Mouse (Mus musculus): ENCODE measurements around the gene Ubap2l.

Gene Ubap2l

GRCm38 (mm10) chr3:89968509-89968908, 83.9 kb downstream of the Ubap2l start:
- in situ Hi-C loops (cut with MboI, MseI) = no loop called here

GRCm38 (mm10) chr3:89966946-89967345, 85.5 kb downstream of the Ubap2l start:
- in situ Hi-C loops (cut with MboI, MseI) = no loop called here

DNA sequence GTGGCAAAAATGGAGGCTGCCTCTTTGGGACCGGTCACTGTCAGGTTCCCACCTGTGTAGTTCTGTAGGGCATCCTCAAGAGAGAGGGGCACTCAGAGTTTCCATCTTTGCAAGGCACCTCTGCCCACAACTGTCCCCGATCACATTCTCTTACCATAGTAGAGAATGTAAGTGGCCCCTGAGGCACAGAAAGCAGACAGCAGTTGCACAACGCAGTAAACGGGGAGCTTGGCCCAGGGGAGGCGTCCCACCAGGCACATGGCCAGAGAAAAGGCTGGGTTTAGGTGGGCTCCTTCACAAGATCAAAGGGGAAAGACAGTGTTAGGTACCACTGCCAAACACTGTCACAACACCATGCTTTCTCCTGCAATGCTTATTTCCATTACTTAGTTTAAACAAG, 86.5 kb downstream of the Ubap2l start:
- in situ Hi-C loops (cut with MboI, MseI) = no loop called here

DNA sequence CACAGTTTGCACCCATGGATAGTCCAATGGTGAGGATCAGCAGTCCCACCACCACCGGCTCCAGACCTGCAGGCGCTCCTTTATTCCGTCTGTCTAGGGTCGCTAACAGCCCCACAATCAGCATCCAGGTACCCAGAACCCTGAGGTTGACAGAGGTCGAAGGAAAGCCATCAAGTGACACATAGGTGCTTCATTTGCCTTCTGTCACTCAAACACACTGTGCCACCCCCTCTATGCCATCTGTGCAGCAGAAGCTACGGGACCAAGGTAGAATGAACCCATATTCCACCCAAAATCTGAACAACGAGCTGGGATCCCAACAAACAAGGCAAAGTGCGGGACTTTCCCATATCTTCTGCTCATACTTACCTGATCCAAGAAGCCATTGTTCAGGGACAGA, 86.9 kb downstream of the Ubap2l start:
- in situ Hi-C loops (cut with MboI, MseI) = no loop called here

GRCm38 (mm10) chr3:89963926-89964739, 88.3 kb downstream of the Ubap2l start:
- in situ Hi-C loops (cut with MboI, MseI) = no loop called here

- in situ Hi-C loops (cut with MboI, MseI) = no loop called here
Measured at GRCm38 (mm10) chr3:89963221-89963763, 89.1 kb downstream of the Ubap2l start, which contains the start of gene Atp8b2. Gene Atp8b2, minus strand, starts transcription at chr3:89963508.

DNA sequence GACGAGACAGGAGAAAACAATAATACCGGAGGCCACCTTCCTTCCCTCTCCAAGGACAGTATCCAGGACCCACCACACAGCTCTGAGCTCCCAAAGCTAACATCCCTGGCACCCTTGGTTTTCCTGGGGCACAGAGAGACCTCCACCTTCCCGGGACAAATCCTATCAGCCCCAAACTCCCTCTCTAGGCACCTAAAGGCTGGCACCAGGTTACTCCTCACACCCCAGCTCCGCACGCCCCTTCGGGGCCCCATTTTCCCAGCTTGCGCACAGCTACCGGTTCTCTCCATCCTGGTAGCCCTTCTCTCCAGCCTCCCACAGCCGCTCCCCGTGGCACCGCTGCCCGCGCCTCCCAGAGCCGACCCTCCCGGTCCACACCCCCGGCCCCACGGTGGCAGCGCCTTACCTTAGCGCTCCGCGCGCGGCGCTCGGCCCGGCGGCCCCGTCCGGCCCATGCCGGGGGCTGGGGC, 89.6 kb downstream of the Ubap2l start:
- in situ Hi-C loops (cut with MboI, MseI) = no loop called here

- in situ Hi-C loops (cut with MboI, MseI) = no loop called here
Measured at GRCm38 (mm10) chr3:89962059-89962750, 90.2 kb downstream of the Ubap2l start.

DNA sequence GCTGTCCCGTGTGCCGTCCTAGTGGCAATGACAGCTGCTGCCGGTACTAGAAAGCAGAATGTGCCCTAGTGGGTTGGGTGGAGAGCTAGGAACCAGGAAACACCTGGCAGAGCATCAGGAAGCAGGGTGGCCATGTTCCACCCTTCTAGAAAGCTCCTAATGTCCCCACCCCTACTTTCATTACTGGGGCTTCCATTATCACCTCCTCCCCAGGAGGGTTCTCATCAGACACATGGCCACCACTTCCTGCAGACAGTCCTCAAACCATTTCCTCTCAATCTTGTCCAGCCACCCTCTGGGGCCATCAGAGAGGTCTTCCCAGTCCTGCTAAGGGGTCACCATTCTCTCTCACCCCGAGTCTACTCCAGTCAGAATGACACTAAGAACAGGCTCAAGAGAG, 91.0 kb downstream of the Ubap2l start:
- in situ Hi-C loops (cut with MboI, MseI) = no loop called here

DNA sequence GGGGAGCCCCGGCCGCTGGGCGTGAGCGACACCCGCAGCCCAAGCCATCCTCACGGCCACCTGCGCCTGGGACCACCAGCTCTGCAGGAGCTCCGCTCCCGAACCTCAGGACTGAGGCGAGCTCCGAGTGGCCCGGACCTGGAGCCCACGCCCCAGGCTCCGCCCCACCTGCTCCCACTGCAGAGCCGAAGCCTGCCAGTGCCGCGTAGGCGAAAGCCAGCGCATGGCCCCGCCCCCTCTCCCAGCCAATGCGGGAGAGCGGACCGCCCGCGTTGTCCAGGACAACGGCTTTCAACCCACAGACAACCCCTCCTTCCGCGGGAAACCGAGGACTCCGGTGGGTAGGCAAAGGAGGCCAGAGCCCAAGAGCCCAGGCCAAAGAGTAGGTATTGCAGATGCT, 92.0 kb downstream of the Ubap2l start:
- in situ Hi-C loops (cut with MboI, MseI) = no loop called here

GRCm38 (mm10) chr3:89959435-89959834, 93.0 kb downstream of the Ubap2l start:
- in situ Hi-C loops (cut with MboI, MseI) = no loop called here

GRCm38 (mm10) chr3:89957880-89958279, 94.5 kb downstream of the Ubap2l start:
- in situ Hi-C loops (cut with MboI, MseI) = no loop called here

GRCm38 (mm10) chr3:89956177-89956971, 96.1 kb downstream of the Ubap2l start:
- in situ Hi-C loops (cut with MboI, MseI) = no loop called here

- in situ Hi-C loops (cut with MboI, MseI) = no loop called here
Measured at GRCm38 (mm10) chr3:89953420-89953819, 99.0 kb downstream of the Ubap2l start.
